Mouse (Mus musculus) ES-E14 (cell line): ENCODE measurements around the gene Phf21b.

ENCODE experiments used
- CHD2 ChIP-seq: IDR thresholded peaks from 2 replicates; pipeline ENCODE4 v1.6.1; 2014; ENCODE audit warnings: mild to moderate bottlenecking, low read depth, low read length, inconsistent platforms
- HCFC1 ChIP-seq: IDR thresholded peaks from 2 replicates; pipeline ENCODE4 v1.6.1; 2012; ENCODE audit warnings: low read length, inconsistent platforms, borderline replicate concordance; ENCODE audit not compliant: insufficient read depth
- ZNF384 ChIP-seq: IDR thresholded peaks from 2 replicates; pipeline ENCODE4 v1.6.1; 2012; ENCODE audit warnings: low read depth, low read length, inconsistent platforms

- no peak for TF ChIP-seq HCFC1
- no peak for TF ChIP-seq CHD2
- no peak for TF ChIP-seq ZNF384
Measured at GRCm38 (mm10) chr15:84853261-84854137, 2.4 kb downstream of the Phf21b start.
